Mouse (Mus musculus) olfactory bulb, adult 2 months (tissue): ENCODE results near the gene Nrxn3.

Experiments
- CTCF ChIP-seq: fragments of 200-500 bp; IDR thresholded peaks from 2 replicates; pipeline ENCODE4 v1.5.1; 2012; ENCODE audit warnings: low read depth, mild to moderate bottlenecking, low read length, moderate library complexity; ENCODE audit not compliant: insufficient read depth
- POLR2A ChIP-seq: fragments of 200-500 bp; IDR thresholded peaks from 2 replicates; pipeline ENCODE4 v1.6.1; 2012; ENCODE audit warnings: mild to moderate bottlenecking, low read depth, low read length, moderate library complexity; ENCODE audit not compliant: insufficient read depth

GRCm38 (mm10) chr12:88924896-88925295 is 202.2 kb downstream of the Nrxn3 start:
- TF ChIP-seq POLR2A (no peak), CTCF (no peak)
